Mouse (Mus musculus) ZHBTc4 (cell line): Measurements from ENCODE around the gene Helz2.

Experiments used
- DNase-seq: peaks from one replicate; pipeline ENCODE4 v3.0.0-alpha.2; 2011; ENCODE audit warnings: low read depth, low spot score

Gene Helz2

DNA sequence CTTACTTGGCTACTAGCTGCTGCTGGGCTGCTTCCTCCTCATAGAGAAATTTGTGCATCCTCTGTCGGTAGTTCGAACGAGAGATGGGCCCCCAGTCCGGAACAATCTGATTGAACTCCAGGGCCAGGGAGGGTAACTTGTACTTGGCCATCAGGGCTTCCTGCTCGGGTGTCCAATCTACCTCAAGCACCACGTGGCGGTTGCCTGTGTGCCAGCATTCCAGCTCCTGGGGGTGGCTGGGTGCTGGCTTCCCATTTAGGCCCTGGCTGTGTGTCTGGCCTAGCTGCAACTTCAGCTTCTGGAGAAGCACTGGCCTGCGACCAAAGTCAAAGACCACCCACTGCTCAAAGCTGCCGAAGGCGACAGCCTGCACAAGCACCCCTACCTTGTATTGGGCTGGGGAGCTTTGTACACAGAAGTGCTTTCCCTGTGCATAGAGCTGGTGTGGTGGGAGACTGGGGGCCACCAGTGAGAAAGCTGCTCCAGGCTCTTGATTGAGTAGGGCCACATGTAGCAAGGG, 3.7 kb downstream of the Helz2 start:
- DNase-seq: no peak

DNA sequence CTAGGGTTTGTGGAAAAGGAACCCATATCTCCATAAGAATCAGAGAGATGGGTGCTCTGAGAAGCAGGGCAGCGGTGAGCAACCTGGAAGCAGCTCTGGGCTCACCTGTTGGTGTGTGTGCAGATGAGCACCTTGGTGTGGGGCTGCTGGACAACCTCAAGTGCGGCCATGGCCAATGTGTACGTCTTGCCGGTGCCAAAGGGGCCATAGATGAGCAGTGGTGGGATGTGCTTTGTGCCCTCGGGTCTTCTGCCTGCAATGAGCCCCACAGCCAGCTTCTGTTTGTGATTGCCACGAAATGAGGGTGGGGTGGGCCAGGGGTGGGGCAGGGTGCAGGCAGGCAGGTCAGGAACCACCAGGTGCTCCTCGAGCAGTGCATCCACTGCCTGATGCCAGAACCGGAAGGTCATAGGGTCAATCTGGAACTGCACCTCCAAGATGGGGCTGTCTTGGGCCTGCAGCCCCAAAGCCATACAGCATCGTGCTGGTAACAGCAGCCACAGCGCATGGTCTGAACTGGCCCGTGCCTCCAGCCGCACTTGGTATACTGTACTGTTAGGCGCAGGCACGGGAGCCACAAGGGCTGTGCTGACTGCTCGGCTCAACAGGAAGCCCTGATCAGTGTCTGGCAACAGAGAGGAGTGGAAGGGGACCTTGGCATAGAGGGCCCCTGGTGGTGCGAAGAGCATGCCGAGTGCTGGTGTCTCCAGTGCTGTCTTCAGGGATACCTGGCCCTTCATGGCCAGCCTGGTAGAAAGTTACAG, 4.4 kb downstream of the Helz2 start:
- DNase-seq: no peak

DNA sequence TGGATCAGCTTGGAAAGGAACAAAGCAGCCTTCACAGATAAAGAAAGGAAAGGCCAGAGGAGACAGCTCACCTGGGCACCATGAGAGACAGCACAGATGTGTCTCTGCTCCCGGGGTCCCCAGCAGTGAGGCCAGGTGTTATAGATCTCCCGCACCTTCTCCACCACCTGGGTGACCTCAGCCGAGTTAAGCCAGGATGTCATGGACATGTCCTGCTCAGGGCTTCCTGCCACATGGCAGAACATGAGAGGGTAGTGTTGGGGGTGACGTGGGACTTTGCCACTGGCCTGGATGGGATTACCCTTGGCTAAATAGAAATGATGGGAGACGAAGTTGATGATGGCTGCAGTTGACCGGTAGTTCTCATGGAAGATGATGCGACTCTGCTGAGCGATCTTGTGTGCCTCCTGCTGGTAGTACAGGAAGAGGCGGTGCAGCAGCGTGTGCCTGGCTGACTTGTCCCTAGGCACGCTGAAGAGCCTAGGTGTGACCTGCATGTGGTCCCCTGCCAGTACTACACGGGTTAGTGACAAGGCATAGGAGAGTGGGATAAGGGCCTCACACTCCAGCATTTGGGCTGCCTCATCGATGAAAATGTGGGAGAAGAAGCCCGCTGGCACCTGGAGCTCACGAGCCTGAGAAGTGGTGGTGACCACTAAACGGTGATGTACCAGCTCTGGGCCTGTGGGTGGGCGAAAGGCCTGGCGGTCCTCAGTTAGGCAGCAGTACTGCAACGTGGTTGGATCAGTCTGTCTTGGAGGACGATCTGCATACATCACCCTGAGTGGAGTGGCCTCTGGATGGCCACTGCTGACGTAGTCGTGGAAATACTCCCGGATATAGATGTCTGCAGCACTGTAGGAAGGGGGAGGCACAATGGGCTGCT, 5.9 kb downstream of the Helz2 start:
- peak; percentile 39 for DNase-seq

DNA sequence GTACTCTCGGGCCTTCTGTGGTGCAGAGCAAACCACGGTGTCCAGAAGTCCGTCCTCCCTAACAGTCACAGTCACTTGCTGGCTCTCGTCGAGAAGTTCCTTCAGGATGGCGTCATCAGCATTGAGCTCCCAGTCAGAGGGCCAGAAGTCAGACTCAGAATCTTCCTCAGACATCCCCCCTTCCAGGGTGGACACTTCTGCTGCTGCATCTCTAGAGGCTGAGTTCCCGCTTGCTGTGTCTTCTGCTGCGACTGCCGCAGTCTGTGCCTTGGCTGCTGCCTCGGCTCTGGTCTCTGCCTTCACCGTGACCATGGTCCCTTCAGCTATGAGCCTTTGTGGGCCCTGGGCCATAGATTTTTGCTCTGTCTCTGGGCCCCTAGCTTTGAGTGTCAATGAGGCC, 7.1 kb downstream of the Helz2 start:
- no peak for DNase-seq

DNA sequence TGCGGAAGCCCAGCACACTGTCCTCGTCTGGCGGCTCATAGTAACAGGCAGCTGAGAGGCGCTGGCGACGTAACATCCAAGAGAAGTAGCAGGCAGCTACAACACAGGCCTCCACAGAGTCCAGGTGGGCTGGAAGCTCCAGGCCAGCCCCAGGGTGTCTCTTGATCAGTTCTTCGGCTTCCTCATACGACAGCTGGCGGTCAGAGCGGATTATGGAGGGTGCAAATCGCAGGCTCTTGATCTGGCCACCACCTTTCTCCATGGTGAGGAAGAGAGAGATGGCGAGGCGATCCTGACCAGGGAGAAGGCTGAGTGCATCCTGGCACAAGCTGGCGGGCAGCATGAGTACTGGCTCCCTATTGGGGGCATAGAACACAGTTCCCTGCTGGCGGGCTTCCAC, 8.4 kb downstream of the Helz2 start:
- DNase-seq: peak; percentile 61

DNA sequence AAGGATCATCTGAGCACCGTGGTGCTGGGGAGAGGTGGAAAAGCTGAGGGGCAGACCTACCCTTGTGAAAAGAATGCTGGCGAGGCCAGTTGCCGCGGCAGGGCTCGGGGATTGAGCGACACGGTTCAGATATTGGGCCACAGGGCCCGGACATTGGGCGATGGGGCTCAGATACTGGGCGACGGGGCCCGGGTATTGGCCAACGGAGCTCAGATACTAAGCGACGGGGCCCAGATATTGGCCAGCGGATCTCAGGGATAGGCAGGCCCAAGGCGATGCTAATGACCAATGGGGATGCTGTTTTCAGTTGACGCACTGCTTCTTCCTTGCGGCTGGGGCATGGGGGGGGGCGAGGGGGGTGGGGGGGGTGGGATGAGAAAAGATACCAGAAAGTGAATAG, 10.7 kb downstream of the Helz2 start:
- no peak for DNase-seq

DNA sequence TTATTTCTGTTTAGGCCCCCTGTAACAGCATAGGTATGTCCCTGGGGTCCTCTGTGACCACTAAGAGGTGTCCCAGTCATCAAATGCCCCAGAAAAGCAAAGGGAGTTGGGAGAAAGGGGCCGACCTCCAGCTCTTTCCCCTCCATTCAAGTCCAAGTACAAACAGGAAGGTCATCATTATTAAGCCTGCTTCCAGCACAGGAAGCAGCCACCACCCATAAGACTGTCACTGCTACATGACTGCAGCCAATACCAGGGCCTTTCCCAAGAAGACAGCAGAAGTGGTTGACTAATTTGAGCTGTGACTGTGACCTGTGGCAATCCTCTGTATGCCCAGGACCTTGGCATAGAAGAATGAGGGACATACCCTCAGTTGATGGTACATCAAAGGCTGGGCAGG, 13.5 kb downstream of the Helz2 start:
- no peak for DNase-seq

DNA sequence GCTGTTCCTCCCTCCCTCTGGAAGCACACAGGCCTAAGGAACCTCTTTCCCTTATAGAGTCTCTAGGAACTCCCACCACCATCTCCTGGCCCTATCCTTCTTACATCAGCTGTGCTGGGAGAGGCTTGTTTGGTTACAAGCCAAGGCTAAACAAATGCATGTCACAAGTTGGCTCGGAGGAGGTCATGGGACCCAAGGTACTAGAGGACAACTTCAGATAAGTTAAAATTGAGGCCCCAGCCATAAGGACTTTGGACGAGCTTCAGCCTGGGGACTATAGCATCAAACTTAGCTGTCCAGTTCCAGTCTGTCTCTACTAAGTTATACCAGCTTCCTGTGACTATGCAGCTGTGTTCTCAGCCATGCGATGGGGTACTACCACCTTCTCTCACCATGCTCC, 14.7 kb downstream of the Helz2 start:
- DNase-seq: no peak

DNA sequence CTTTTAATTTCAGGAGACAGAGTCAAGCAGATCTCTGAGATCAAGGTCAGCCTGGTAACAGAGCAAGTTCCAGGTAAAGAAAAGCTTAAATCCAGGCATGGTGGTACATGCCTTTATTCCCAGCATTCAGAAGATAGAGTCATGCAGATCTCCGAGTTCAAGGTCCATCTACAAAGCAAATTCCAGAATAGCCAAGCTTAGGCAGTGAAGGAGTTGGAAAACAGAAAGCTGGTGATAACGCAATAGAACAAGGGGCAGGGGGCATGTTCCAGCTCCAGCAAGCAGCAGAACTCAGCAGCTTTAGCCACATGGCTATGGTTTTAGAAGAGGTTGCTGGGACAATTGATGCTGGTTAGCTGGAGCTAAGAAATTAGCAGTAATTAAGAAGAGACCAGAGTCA, 16.8 kb downstream of the Helz2 start:
- no peak for DNase-seq

DNA sequence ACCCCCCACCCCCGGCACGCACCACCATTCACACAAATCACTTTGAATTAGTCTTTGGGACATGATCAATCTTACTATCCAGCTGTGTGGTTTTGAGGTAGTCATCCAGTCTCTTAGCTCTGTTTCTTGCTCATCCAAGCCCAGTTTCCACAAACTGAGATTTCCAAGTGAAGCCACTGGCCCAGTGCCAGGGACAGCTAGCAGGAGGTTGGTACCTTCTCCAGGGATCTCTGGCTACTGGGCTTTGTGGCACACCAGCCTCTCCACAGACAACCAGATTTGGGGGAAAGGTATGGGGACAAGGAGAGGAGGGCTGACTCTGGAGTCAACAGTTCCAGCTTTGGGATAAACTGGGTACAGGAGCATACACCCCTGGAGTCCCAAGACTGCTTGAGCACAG, 21.5 kb downstream of the Helz2 start:
- no peak for DNase-seq

DNA sequence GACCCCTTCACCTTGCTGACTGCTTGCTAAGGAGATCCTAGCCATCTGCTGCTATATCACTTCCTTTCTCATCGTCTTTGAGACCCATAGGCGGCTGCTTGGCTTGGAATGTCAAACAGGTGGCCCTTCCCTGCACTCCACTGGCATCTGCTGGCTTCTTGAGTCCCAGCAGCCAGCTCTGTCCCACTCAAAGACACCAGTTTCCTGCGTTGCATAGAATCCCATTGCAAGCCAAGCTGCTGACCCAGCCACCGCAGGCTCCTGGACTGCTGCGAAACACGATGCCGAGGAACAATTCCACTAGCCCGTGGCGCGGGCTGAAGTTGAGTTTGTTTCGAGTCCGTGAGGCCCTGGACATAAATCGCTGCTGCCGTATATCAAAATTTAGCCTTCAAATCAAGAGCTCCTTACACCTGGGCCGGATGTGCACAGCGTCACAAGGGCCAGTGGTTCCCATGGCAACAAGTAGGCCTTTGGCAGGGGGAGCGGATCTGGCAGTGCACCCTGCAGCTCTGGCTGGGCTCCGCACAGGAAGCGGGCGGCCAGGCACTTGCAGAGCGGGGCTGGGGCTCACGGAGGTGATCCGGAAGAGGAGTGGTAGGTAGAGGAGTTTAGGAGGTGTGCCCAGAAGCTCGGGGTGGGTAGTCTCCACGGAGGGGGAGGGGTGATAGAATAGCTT, 22.1 kb downstream of the Helz2 start, which contains the start of gene Fndc11:
TSS of gene Fndc11 (plus strand) at position 476 of the 679 bp plus-strand sequence.
- peak; percentile 93 for DNase-seq

DNA sequence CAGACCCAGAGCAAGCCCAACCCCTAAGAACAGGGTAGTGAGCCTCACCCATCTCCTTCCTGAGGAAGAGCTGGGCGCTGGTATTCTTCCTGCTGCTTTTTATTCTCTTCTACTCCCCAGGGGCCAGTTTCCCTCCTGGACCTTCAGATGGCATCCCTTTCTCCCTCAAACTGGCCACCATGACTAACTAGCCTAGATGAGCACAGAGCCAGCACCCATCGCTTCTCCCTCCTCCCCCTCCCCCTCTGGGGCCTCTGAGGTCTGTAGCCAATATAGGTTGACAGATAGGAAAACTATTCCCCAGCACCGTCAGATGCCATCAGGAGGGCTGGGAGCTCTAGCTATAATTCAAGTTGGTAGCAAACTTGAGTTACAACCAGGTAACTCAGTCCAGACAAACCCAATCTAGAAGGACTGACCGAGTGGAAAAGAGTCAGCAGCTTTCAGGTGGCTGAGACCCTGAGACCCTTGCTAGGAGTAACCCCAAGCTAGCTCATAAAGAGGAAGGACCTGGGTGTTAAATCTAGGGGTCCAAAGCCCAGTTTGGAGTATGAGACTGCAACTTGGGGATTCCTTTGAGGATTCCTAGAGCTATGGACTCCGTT, 22.8 kb downstream of the Helz2 start:
- no peak for DNase-seq

DNA sequence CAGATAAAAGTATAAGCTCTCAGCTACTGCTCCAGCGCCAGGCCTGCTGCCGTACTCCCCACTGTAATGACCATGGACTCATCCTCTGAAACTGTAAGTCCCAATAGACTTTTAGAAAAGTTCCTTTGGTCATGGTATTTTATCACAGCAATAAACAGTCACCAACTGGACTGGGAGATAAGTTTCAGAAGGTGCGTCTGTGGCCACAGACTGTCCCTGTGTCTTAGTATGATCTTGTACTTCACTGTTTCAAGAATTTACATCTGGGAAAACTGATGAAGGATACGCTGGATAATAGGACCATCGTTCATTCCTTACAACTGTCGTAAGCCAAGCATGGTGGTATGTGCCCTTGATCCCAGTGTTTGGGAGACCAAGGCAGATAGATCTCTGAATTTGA, 25.8 kb downstream of the Helz2 start:
- no peak for DNase-seq

DNA sequence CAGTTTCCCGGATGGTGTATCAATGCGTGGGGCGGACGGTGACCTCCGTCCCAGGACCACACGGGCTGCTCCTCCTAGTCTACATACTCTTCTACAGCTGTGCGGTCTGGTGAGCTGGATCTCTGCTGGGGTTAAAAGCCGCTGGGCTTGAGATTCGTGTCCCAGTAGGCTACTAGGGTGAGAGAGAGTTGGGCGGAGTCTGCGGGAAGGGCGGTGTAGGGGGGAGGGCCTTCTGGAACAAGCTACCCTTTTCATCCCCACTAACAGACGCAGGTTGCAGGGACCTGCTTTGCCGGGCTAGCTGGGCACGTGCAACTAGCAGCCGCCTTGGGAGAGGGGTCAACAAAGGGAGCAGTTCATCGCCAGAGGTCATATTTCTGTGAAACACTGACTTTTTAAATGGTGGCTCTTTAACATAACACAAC, 28.8 kb downstream of the Helz2 start, which contains the start of gene Srms:
TSS of gene Srms (minus strand) at position 165 of the 425 bp plus-strand sequence.
- DNase-seq: peak; percentile 89

DNA sequence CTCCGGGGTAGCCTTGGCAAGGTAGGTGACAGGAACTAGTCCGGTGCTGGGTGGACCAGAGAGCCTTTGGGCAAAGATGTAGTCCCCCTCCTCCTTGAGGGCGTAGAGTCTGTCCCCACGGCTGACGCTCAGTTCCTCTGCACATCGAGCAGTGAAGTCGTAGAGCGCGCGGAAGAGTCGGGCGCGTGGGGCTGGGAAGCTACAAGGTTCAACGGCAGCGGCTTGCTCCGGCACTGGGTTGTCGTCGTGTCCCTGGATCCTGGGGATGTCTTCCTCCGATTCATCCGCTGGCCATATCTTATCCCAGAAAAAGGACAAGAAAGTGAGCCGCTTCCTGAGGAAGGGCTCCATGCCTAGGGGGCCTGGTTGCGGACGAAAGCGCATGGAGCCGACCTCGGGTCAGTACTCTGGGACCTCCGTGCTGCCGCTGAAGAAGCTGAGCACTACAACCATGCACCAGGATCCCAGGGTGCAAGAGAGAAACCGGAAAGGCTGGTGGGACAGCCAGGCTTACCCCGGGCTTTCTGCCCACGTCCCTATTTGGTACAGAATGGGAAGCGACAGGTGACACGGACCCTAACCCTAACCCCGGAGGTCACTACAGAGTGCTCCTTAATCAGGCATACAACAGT, 29.3 kb downstream of the Helz2 start:
- DNase-seq: peak; percentile 33

DNA sequence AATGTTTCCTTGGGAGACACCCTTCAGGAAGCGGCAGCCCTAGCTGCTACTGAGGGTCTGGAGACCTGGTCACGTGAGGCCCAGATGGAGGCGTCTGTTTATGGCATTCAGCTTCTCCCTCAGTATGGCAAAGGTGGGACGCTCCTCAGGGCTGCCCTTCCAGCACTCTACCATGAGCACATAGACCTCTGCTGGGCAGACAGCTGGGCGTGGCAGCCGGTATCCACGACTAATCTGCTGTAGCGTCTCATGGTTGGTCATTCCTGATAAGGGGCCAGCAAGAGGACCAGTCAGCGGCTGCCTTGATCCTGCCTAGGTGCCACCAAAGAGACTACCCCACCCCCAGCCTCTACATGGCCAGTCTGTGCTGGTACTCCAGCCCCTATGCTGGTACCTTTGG, 35.7 kb downstream of the Helz2 start:
- DNase-seq: no peak

DNA sequence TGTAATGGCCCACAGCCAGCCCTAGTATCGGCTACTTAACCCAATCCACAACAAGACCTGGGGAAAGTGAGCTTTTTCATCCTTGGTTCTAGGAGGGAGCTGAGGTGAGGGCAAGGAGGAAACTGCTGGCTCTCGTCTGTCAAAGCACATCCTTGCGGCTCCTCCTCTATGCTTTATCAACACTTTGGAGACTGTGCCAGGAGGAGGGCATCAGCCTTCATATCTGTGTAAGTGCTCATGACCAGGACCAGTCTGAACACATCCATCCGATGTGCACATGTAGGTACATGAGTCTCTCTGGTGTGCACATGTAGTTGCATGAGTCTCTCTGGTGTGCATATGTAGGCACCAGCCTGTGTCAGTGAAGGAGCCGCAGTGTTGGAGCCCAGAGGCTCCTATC, 36.1 kb downstream of the Helz2 start:
- no peak for DNase-seq

DNA sequence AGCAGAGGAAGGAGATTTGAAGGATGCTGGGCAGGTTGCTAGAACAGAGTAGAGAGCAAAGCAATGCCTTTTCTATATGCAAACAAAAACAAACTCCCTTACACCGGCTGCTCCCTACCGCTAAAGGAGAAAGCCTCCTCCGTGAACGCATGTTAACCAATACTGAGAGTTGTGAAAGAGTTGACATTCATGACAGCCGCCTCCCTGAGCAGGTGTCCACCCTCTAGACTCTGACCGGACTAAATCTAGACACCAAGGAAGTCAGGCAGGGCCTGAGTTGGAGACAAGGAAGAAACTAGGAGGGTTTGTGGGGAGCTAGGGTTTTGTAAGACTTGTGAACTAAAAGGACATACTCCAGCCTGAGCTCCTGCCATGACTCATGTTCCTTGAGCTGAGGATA, 38.9 kb downstream of the Helz2 start:
- no peak for DNase-seq

DNA sequence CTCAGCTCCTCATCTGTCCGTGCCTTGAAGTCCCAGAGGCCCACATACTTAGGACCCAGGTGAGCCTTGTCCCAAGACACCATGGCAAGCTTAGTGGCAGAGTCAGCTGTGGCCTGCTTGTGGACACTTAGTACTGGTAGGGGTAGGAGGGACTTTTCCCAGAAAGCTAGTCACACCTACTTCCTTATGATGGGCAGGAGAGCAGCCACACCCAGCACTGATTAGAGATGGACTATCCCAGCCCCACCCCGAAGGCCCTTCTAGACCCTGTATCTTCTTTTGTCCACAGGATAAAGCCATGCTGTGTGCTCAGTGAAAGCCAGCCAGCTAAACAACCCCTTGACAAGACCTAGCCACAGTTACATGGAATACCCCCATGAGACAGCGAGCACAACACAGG, 39.4 kb downstream of the Helz2 start, which contains the start of gene Ptk6:
TSS of gene Ptk6 (minus strand) at position 368 of the 400 bp plus-strand sequence.
- no peak for DNase-seq

DNA sequence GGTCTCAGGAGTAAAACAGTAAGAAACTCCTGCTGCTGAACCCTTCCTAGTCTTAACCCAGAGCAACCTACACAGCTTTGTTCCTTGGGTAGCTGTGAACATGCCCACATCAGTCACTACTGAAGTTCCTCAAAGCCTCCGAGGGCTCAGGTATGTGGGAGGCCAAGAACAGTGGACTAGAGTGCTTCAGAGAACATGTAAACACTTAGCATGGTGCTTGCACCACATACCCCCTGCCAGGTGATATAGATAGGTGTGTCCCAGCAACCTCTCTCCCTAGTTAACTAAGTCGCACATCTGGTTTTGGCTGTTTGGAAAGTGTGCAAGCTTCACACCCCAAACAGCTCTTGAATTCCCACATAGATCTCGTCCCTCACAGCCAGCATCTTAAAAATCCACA, 40.2 kb downstream of the Helz2 start:
- DNase-seq: no peak
